Mouse (Mus musculus): ENCODE data around the gene Chrnd. TPM values are rescaled to one million over a fixed set of nuclear protein-coding genes. Genes with fewer than 3 reads are reported as not detected.

Gene Chrnd
- polyA plus RNA-seq, 1 experiment from 2014 or later = 0.06 TPM

- Histone ChIP-seq H3K27me3 (peaks cover 71% of the 10 kb centered on the region), H3K4me1 (peaks cover 14% of the 10 kb centered on the region), H3K36me3 (no peaks in the 10 kb centered on the region), H3K4me3 (no peak overlapping the region), H3K9ac (no peak overlapping the region), H3K4me2 (no peak overlapping the region), H3K27ac (no peak overlapping the region), H3K9me3 (no peaks in the 10 kb centered on the region)
- no peak for ATAC-seq (ENCODE audit: borderline replicate concordance, extremely low read depth, low FRiP score, low TSS enrichment)
- 12% methylated on average over 12 of the region's 13 CpGs for WGBS
Observed at GRCm38 (mm10) chr1:87185526-87185925, 4.9 kb upstream of the Chrnd start.

- Histone ChIP-seq H3K27me3 (peaks cover 75% of the 10 kb centered on the region), H3K4me2 (peak overlapping the region; percentile 96), H3K27ac (no peak overlapping the region), H3K36me3 (no peaks in the 10 kb centered on the region), H3K9me3 (no peaks in the 10 kb centered on the region), H3K4me3 (peak overlapping the region; percentile 54), H3K9ac (peak overlapping the region; percentile 50), H3K4me1 (peaks cover 14% of the 10 kb centered on the region)
- 2% methylated on average over 53 of the region's 54 CpGs for WGBS
- ATAC-seq (ENCODE audit: borderline replicate concordance, extremely low read depth, low FRiP score, low TSS enrichment) = no peak
Observed at GRCm38 (mm10) chr1:87186261-87187036, 4.0 kb upstream of the Chrnd start.

- H3K4me2 ChIP-seq = peak overlapping the region; percentile 96
- H3K36me3 ChIP-seq = no peaks in the 10 kb centered on the region
- H3K4me3 ChIP-seq = peak overlapping the region; percentile 54
- H3K4me1 ChIP-seq = peaks cover 14% of the 10 kb centered on the region
- peaks cover 73% of the 10 kb centered on the region for H3K27me3 ChIP-seq
- WGBS = under 1% methylated on average over 15 of the region's 15 CpGs
- no peaks in the 10 kb centered on the region for H3K9me3 ChIP-seq
- H3K27ac ChIP-seq = no peak overlapping the region
- H3K9ac ChIP-seq = peak overlapping the region; percentile 50
- peak; percentile 20; the same call in 1 of the 2 replicates for ATAC-seq (ENCODE audit: borderline replicate concordance, extremely low read depth, low FRiP score, low TSS enrichment)
Observed at GRCm38 (mm10) chr1:87187037-87187355, 3.4 kb upstream of the Chrnd start.

DNA sequence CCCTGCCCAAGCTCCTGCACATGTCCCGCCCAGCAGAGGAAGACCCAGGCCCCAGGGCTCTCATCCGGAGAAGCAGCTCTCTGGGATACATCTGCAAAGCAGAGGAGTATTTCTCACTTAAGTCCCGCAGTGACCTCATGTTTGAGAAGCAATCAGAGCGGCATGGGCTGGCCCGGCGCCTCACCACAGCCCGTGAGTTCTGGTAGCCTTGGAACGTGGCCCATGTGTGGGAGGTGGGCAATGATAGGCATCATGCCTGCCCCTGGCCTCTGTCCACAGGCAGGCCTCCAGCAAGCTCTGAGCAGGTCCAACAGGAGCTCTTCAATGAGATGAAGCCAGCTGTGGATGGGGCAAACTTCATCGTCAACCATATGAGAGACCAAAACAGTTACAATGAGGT lies 6.9 kb downstream of the Chrnd start:
- H3K27ac ChIP-seq = no peak overlapping the region
- no peaks in the 10 kb centered on the region for H3K4me1 ChIP-seq
- no peak for ATAC-seq (ENCODE audit: borderline replicate concordance, extremely low read depth, low FRiP score, low TSS enrichment)
- H3K36me3 ChIP-seq = no peaks in the 10 kb centered on the region
- no peak overlapping the region for H3K4me2 ChIP-seq
- H3K9ac ChIP-seq = no peak overlapping the region
- peaks cover 5% of the 10 kb centered on the region; the same call in 1 of the 2 replicates for H3K27me3 ChIP-seq
- 73% methylated on average over 9 of the region's 9 CpGs for WGBS
- H3K4me3 ChIP-seq = no peak overlapping the region
- no peaks in the 10 kb centered on the region for H3K9me3 ChIP-seq

- H3K4me1 ChIP-seq = no peaks in the 10 kb centered on the region
- H3K9ac ChIP-seq = no peak overlapping the region
- no peaks in the 10 kb centered on the region for H3K9me3 ChIP-seq
- H3K4me2 ChIP-seq = no peak overlapping the region
- 60% methylated on average over 12 of the region's 12 CpGs for WGBS
- no peak overlapping the region for H3K4me3 ChIP-seq
- ATAC-seq (ENCODE audit: borderline replicate concordance, extremely low read depth, low FRiP score, low TSS enrichment) = no peak
- no peaks in the 10 kb centered on the region for H3K36me3 ChIP-seq
- no peak overlapping the region for H3K27ac ChIP-seq
- H3K27me3 ChIP-seq = no peaks in the 10 kb centered on the region
Observed at GRCm38 (mm10) chr1:87198119-87199065, 8.0 kb downstream of the Chrnd start.

DNA sequence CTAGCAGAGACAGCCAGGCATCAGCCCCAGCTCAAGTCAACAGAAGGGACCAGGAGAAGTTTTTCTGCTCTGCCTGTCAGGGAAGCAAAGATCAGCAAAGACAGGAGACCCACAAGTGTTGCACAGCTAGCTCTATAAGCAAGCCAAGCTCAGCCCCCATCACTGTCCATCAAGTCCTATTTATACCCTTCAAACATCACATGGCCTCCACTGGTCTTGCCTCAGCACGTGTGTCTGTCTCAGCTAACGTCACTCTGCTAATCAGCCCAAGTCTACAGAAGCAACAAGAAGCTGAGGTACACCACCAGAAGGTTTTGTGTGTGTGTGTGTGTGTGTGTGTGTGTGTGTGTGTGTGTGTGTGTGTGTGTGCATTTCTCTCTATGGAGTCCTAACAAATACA lies 10.4 kb downstream of the Chrnd start:
- H3K4me2 ChIP-seq = no peak overlapping the region
- H3K27ac ChIP-seq = no peak overlapping the region
- no peaks in the 10 kb centered on the region for H3K36me3 ChIP-seq
- no peak overlapping the region for H3K9ac ChIP-seq
- H3K9me3 ChIP-seq = no peaks in the 10 kb centered on the region
- no peak overlapping the region for H3K4me3 ChIP-seq
- 47% methylated on average over 2 of the region's 2 CpGs for WGBS
- H3K4me1 ChIP-seq = peaks cover 8% of the 10 kb centered on the region; the same call in 1 of the 2 replicates
- no peak for ATAC-seq (ENCODE audit: borderline replicate concordance, extremely low read depth, low FRiP score, low TSS enrichment)
- peaks cover 5% of the 10 kb centered on the region; the same call in 1 of the 2 replicates for H3K27me3 ChIP-seq

GRCm38 (mm10) chr1:87201848-87202247 lies 11.4 kb downstream of the Chrnd start:
- Histone ChIP-seq H3K27me3 (peaks cover 14% of the 10 kb centered on the region), H3K27ac (no peak overlapping the region), H3K9ac (no peak overlapping the region), H3K4me3 (no peak overlapping the region), H3K4me2 (no peak overlapping the region), H3K9me3 (no peaks in the 10 kb centered on the region), H3K36me3 (no peaks in the 10 kb centered on the region), H3K4me1 (peaks cover 12% of the 10 kb centered on the region; the same call in 1 of the 2 replicates)
- WGBS = 28% methylated on average over 1 of the region's 1 CpGs
- no peak for ATAC-seq (ENCODE audit: borderline replicate concordance, extremely low read depth, low FRiP score, low TSS enrichment)

DNA sequence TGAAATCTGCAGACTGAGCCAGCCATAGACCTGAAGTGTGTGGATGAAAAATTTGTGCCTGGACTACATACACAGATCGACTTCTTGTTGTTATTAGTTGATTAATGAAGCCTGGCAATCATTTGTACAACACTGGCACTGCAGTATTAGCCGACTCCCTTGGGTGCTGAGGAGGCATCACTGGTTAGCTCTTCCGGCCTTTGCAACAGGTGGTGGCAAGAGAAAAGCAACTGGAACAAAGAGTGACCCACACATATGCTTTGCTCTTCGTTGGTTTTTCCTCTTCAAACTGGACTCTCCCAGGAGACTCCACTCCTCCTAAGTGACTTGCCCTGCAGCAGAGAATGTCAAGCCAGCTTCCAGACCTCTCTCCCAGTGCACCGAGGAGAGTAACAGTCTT lies 13.4 kb downstream of the Chrnd start:
- peaks cover 12% of the 10 kb centered on the region; the same call in 1 of the 2 replicates for H3K4me1 ChIP-seq
- no peak for ATAC-seq (ENCODE audit: borderline replicate concordance, extremely low read depth, low FRiP score, low TSS enrichment)
- WGBS = 77% methylated on average over 5 of the region's 5 CpGs
- no peaks in the 10 kb centered on the region for H3K9me3 ChIP-seq
- H3K36me3 ChIP-seq = no peaks in the 10 kb centered on the region
- no peak overlapping the region for H3K27ac ChIP-seq
- H3K4me2 ChIP-seq = no peak overlapping the region
- peaks cover 26% of the 10 kb centered on the region for H3K27me3 ChIP-seq
- no peak overlapping the region for H3K9ac ChIP-seq
- no peak overlapping the region for H3K4me3 ChIP-seq

- Histone ChIP-seq H3K27ac (no peak within 1 kb of the TSS), H3K9me3 (no peaks in the 10 kb centered on the region), H3K4me2 (no peak within 1 kb of the TSS), H3K4me1 (peaks cover 12% of the 10 kb centered on the region; the same call in 1 of the 2 replicates), H3K27me3 (peaks cover 26% of the 10 kb centered on the region), H3K9ac (no peak within 1 kb of the TSS), H3K4me3 (no peak within 1 kb of the TSS), H3K36me3 (no peaks in the 10 kb centered on the region)
- no peak for ATAC-seq (ENCODE audit: borderline replicate concordance, extremely low read depth, low FRiP score, low TSS enrichment)
- WGBS = 84% methylated on average over 7 of the region's 7 CpGs
Observed at GRCm38 (mm10) chr1:87204465-87204864, 14.1 kb downstream of the Chrnd start, which contains the start of gene Chrng. Chrng (plus strand) TSS chr1:87204657.

- H3K9ac ChIP-seq = no peak overlapping the region
- H3K27ac ChIP-seq = no peak overlapping the region
- WGBS = 45% methylated on average over 6 of the region's 6 CpGs
- no peak overlapping the region for H3K4me3 ChIP-seq
- no peak overlapping the region for H3K4me2 ChIP-seq
- no peaks in the 10 kb centered on the region for H3K36me3 ChIP-seq
- H3K4me1 ChIP-seq = peaks cover 12% of the 10 kb centered on the region; the same call in 1 of the 2 replicates
- H3K27me3 ChIP-seq = peaks cover 26% of the 10 kb centered on the region
- H3K9me3 ChIP-seq = no peaks in the 10 kb centered on the region
- ATAC-seq (ENCODE audit: borderline replicate concordance, extremely low read depth, low FRiP score, low TSS enrichment) = no peak
Observed at GRCm38 (mm10) chr1:87205038-87205437, 14.6 kb downstream of the Chrnd start.

- Histone ChIP-seq H3K27me3 (peaks cover 26% of the 10 kb centered on the region), H3K4me2 (no peak overlapping the region), H3K9ac (no peak overlapping the region), H3K4me1 (peaks cover 12% of the 10 kb centered on the region; the same call in 1 of the 2 replicates), H3K27ac (no peak overlapping the region), H3K36me3 (no peaks in the 10 kb centered on the region), H3K4me3 (no peak overlapping the region), H3K9me3 (no peaks in the 10 kb centered on the region)
- 30% methylated on average over 3 of the region's 3 CpGs for WGBS
- ATAC-seq (ENCODE audit: borderline replicate concordance, extremely low read depth, low FRiP score, low TSS enrichment) = peak; percentile 66; the same call in 1 of the 2 replicates
Observed at GRCm38 (mm10) chr1:87205502-87205901, 15.1 kb downstream of the Chrnd start.

DNA sequence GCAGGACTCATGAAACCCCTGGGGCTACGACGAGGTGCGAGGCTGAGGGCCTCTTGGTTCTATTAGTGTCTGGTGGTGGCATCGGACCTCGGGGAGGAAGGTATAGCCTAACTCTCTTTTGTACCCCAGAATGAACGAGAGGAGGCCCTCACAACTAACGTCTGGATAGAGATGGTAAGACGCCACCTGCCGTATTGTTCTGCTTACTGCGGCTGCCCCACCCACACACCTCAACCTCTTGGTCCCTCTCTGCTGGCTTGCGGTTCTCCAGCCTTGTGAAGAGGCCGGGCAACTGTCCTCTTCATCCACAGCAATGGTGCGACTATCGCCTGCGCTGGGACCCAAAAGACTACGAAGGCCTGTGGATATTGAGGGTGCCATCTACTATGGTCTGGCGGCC lies 15.9 kb downstream of the Chrnd start:
- Histone ChIP-seq H3K9ac (no peak overlapping the region), H3K4me2 (no peak overlapping the region), H3K9me3 (no peaks in the 10 kb centered on the region), H3K36me3 (no peaks in the 10 kb centered on the region), H3K4me1 (peaks cover 12% of the 10 kb centered on the region; the same call in 1 of the 2 replicates), H3K4me3 (no peak overlapping the region), H3K27me3 (peaks cover 26% of the 10 kb centered on the region), H3K27ac (no peak overlapping the region)
- no peak for ATAC-seq (ENCODE audit: borderline replicate concordance, extremely low read depth, low FRiP score, low TSS enrichment)
- WGBS = 22% methylated on average over 17 of the region's 17 CpGs
